Mouse (Mus musculus) E14TG2a.4 (cell line): ENCODE measurements around the gene Havcr2.

Source experiments
- CTCF ChIP-seq: conservative IDR thresholded peaks from 2 replicates; pipeline ENCODE4 v1.5.1; 2014; ENCODE audit warnings: low read length
- NANOG ChIP-seq: IDR thresholded peaks from 2 replicates; pipeline ENCODE4 v1.6.1; 2014; ENCODE audit warnings: borderline replicate concordance, low read length, mixed read lengths

- TF ChIP-seq CTCF (no peak), NANOG (no peak)
Observed at GRCm38 (mm10) chr11:46461362-46461761, 6.6 kb downstream of the Havcr2 start.
